Mouse (Mus musculus): ENCODE results near the gene Scaf8.
"Not testable (repeated sequence)": the region's sequence is repeated elsewhere in the genome, so short reads cannot be mapped to it uniquely, and the experiment has no call there.

Gene Scaf8

DNA sequence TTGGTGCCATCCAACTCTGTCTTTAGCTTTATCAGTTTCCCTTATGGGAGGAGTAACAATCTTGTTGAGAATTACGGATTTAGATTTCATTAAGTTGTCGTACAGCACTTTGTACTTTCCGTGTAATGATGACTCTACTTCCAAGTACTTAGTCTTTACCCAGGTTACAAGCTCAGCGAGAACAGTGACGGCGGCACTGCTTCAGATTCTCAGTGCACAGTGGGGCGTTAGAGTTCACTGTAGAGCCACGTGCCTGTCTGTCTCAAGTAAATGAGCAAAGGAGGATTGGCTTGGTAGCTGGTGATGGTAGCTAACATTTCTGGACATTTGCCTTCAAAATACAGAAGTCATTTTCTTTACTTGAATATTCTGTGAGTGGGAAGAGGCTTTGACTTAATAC is 6.2 kb downstream of the Scaf8 start:
- DNase-seq = not testable (repeated sequence)

DNA sequence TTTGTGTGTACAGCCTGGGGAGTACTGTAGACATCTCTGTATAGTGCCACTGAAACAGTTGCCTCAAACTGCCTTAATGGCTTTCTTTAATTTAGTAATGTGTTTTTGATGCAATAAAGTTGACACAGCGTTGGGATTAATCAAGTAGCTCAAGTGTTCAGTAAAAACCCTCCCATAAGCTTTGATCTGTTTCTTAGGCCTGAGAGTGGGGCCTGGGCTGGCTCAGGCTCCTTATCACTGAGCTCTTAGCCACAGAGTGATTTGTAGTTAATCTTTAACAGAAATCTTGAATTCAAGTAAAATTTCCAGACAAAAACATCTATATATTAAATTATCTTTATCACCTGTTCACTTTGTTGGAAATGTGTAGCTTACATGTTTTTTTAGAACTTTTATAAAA is 8.8 kb downstream of the Scaf8 start:
- DNase-seq = not testable (repeated sequence)

DNA sequence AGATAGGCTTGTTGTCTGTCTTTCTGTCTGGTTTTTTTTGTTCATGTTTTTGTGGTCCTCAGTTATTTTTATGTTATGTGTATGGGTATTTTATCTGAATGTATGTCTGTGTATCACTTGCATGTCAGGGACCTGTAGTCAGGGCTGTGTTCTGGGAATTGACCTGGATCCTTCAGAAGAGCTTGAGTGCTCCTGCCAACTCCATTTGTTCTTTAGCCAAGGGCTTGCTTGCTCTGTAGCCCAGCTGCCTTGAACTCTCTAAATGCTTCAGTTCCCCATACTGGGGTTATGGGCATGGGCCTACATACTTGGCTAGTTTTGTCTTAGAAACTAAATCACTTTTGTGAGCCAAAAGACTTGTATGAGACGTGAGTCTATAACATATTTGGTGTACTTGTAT is 13.9 kb downstream of the Scaf8 start:
- no peak for DNase-seq

DNA sequence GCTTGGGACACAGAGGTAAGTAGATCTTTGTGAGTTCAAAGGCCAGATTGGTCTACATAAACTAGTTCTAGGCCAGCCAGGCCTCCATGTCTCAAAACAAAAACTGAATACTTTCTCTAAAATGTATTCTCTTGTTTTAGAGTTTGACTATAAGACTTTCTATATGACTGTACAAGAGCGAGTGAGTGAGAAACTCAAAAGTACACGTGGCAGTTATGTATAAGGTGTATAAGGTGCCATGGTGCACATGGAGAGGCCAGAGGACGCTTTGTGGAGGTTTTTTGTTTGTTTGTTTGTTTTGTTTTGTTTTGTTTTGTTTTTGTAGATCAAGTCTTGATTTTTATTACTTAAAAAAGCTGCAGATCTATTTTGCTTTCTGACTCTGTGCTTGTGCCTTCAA is 15.0 kb downstream of the Scaf8 start:
- DNase-seq = no peak

DNA sequence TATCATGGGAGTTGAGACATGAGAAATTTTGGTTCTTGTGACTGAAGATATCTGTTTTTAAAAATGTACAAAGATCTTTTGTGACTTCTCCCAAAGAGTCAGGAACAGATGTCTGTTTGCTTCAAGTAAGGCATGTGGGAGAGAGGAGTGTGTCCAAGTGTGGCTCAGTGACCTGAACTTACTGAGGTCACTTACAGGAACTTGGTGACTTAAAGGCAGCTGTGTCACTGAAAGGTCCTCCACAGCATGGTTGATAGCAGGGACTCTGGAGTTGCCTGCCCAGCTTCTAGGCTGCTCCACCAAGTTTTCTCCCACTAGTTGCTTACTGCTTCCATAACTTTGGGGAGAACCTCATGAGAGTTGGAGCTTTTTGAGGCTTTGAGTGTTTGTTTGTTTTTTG is 20.6 kb downstream of the Scaf8 start:
- no peak for DNase-seq

DNA sequence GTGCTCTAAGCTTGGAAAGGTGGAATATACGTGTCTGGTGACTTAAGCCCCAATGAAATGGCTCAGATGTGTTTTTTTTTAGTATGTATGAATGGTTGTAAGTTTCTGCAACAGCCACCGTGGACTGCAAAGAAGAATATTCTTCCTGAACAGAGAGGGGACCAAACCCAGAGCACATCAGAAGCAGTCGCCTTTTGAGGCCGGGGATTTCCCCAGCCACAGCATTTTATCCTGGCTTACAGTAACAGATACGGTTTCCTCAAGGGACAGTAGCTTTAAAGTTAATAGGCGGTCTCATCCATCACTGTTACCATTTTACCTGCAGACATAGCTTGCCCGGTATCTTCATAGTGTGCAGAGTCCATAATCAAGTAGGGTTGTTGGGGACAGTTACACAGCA is 21.4 kb downstream of the Scaf8 start:
- no peak for DNase-seq

DNA sequence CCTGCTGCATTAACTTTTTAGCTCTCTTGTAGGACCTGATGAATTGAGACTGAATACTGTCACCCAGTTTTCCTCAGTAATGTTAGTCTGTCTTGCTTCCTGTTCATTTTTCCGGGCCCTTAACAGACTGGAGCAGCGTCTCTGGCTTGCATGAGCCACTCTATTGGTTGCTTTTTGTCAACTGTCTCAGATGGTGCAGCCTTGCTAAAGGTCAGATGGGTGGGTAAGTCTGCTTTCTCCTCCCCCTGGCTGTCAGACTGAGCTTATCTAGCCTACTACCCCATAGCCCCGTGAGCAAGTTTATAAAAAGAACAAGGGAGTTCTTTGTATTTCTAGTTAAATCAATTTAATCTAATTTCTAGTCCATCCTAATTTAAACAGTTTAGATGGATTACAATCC is 23.6 kb downstream of the Scaf8 start:
- no peak for DNase-seq

DNA sequence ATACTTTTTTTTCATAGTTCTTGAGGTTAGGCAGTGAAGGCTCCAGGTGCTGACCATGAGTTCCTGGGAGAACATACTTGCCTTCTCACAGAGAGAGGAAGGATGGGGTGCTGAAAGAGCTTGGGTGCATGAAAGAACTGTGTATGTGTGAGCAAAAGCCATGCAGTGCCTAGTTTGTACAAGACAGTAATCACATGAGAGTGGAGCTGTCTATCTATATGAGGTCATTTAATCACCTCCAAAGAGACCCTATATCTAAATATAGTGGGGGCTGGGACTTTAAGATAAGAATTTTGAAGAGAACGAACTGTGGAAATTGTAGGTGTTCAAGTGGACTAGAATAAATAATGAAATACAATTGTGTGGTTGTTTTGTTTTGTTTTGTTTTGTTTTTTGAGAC is 25.3 kb downstream of the Scaf8 start:
- DNase-seq = no peak

DNA sequence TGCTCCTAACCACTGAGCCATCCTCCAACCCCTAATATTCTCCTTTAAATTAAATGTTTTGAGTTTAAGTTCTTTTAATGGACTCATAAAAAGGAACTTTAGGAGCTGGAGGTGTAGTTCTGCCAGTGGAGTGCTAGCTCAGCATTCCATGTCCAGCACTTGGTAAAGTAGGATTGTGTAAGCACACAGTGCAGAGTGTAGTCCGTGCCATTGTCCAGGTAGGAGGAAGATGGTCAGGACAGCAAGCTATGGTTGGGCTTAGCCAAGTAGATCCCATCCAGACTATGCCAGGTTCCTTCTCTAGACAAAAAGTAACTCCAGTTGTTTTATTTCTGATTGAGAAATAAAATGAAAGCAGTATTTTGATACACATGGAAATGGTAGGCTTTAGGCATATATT is 34.1 kb downstream of the Scaf8 start:
- DNase-seq = no peak

DNA sequence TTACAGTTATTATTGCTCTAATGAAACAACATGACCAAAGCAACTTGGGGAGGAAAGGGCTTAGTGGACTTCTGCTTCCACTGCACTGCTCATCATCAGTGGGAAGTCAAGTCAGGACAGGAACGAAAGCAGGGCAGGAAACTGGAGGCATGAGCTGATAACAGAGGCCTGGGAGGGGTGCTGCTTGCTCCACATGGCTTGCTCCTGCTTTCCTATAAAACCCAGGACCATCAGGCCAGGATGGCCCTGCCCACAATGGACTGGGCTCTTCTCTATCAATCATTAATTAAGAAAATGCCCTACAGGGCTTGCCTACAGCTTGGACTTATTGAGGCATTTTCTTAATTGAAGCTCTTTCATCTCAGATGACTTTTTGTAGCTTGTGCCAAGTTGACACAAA is 34.8 kb downstream of the Scaf8 start:
- no peak for DNase-seq

DNA sequence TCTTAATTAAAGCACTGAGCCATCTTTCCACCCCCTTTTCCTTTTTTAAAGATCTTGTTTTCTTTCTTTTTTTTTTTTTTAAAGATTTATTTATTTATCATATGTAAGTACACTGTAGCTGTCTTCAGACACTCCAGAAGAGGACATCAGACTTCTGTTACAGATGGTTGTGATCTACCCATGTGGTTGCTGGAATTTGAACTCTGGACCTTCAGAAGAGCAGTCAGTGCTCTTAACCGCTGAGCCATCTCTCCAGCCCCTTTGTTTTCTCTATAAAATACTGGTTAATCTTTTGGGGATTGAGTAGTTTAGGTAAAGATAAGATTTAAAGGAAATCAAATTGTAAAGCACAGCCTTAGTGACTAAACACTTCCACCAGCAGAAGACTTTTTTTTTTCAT is 35.9 kb downstream of the Scaf8 start:
- not testable (repeated sequence) for DNase-seq

DNA sequence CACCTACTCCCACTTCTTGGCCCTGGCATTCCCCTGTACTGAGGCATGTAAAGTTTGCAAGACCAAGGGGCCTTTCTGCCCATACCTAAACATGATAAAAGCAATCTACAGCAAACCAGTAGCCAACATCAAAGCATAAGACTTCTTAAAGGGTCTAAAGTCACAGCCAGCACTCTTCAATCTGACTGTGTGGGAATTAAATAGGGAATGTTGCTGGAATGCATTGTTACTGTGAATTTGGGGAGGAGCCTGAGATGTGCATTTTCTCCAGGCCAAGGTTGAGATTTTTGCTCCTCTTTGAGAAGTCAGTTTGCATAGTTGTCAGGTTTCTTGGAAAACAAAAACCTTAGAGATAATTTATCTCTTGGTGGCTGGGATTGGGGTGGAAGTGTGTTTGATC is 36.4 kb downstream of the Scaf8 start:
- no peak for DNase-seq

DNA sequence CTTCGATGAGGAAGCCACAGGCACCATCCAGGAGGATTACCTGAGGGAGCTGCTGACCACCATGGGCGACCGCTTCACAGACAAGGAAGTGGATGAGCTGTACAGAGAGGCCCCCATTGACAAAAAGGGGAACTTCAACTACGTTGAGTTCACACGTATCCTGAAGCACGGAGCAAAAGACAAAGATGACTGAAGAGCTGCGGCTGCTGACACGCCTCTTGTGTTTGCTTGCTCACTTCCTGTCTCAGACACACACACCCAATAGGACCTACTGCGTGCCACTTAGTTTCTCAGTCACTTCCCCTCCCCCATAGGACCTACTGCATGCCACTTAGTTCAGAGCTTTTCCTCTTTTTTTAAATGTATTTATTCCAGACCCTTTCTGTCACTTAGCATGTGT is 41.4 kb downstream of the Scaf8 start:
- peak; percentile 6 to 25 for DNase-seq

DNA sequence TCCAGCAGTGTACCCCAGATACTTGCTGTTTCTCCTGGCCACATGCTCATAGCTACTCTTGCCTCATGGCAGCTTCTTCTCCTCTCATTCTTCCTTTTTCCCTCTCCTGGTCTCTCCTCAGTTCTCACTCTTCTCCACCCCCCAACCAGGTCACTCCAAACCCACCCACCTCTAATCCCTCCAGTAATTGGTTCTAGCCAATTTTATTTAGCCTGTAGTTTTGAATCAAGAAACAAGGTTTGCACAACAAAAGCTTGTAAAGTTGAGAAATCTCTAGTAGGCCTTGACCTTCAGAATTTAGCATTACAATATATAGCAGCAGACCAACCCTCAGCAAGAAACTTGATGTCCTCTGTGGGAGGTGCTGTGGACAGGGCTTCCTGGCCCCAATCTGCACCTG is 42.2 kb downstream of the Scaf8 start:
- no peak for DNase-seq

DNA sequence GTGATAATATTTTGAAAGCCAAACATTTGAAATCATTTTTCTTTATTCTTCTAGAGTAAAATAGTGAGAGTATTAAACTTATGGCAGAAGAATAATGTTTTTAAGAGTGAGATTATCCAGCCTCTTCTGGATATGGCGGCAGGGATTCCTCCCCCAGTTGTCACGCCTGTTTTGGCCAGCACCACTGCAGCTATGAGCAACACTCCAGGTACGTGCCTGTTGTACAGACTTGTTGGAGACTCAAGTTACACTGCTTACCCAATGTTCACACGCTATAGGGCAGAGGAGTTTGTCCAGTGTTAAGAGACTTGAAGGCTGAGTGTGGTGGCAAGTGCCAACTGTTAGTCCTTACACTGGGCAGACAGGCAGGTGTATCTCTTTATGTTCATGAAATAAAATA is 48.1 kb downstream of the Scaf8 start:
- no peak for DNase-seq

DNA sequence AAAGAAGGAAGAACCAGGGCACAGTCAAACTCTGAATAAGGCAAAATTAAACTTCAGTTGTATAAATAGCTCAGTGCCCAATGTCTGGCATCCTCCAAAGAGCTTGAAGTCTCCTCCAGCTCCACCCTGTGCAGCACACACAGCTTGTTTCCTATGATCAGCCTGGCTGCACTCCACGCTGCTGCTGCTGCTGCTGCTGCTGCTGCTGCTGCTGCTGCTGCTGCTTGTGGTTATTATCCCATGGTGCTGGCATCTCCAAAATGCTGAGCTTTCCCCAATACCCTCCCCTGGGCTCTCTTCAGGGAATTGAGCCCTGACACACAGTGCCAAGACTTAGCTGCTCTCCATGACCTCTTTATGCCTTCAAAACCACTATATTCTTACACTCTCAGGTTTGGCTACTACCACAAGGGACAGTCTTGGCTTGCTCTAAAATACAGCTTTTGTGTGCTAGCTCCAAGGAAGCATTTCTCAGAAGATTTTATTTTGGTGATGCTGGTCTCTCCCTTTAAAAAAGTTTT is 65.7 kb downstream of the Scaf8 start:
- DNase-seq = not testable (repeated sequence)

DNA sequence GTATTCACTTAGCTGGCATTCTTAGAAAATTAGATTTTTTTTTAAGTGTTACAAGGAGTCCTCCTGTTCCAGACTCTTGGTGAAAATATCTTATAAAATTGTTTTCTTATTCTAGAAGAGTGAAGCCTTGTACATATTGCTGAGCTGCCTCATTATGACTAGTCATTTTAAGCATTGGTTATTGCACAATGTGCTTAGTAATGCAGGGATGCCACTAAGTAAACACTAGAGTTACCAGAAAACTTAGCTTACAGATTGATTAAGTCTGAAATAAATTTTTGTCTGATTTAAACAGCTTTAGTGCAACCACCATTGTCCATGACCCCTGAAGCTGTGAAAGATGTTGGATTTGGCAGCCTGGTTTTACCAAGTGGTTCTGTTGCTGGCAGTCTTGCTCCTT is 80.7 kb downstream of the Scaf8 start:
- DNase-seq = not testable (repeated sequence)

DNA sequence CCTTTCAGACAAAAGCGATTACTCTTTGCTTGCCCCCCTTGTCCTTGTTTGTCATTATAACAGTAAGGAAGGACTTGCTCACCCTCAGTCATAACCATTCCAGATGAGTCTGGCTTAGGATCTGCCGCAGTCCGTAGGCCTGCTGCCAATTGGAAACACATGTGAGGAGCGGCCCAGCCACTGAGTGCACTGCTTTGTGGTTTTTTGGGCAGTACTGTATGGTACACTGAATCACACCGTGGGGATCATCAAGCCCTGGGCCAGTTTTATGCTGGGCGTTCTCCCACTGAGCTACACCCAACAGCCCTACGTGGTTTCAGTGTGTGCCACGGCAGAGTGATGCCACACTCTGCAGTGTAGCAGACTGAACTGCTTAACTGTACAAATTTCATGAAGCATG is 85.6 kb downstream of the Scaf8 start:
- DNase-seq = no peak

DNA sequence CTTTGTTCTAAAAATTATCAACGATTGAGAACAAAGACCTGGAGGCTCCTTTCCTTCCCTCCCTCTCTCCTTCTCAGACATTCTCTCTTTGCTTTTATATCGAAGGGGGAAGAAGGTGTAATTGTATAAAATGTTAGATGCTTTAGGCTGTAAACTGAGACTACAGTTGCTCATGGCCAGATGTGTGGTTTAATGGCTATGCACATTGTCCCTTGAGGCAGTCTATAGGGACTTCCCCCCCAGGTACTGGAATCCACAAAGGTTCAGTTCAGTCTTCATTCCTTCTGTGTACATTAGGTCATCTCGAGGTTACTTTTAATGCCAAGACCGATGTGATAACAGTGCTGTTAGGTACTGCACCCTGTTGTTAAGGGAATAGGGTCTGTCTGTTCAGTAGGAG is 89.1 kb downstream of the Scaf8 start:
- no peak for DNase-seq

DNA sequence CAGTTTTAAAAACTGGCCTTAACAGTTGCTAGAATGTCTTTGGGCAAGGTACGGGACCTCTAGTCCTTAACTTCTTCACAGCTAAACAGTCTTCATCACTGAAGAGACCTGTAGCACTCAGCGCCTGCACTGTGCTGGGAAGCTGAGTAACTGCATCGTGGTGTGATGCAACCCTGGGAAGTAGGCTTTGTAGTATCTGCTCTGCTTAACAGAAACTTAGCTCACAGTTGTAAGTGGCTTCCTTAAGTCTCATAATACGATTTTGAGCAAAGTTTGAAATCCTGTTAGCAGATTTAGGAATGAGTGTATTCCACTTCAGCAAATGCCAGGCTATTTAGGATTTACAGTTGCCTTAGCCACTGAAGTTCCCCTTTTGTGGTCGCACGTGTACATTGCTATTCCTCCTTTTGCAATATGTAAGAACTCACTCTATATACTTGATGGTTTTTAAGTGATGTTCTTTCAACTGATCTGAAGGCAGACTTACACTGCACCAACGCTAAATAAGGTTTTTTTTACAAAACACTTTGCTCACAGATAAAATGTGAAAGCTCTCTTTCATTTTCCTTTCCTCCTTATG is 90.1 kb downstream of the Scaf8 start:
- DNase-seq = no peak

DNA sequence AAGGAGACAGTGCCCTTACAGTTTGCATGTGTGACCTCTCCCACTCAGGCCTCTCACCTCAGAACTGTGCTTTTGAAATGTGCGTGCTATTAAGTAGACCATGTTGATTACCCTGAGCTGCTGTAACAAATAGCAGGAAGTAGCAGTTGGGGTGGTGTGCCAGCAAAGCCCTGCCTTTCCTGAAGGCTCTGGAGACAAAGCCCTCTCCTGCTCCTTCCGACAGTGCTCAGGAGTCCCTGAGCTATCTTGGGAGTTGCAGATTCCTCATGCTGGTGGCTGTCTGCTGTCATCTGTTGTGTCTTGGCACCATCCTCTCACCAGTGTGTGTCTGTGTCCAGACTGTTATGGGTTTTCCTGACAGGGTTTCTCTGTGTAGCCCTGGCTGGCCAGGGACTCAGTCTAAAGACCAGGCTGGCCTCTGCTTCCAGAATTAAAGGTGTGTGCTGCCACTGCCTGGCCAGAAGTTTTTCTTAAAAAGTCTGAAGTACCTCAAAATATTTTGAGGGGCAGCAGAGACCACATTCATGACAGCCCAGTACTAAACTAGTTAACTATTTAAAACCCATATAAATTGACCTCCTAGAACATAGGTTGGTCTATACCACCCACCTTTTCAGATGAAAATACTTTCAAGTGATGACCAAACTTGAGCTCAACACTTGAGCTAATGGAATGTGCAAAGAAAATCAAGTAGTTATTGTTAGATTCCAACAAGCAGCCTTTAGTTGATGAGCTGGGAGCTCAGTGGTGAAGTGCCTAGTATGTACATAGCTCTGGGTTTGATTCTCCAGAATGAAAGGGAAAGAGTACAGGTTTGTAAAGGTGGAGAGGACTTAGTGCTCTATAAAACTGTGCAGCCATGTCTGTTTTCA is 92.0 kb downstream of the Scaf8 start:
- no peak for DNase-seq

DNA sequence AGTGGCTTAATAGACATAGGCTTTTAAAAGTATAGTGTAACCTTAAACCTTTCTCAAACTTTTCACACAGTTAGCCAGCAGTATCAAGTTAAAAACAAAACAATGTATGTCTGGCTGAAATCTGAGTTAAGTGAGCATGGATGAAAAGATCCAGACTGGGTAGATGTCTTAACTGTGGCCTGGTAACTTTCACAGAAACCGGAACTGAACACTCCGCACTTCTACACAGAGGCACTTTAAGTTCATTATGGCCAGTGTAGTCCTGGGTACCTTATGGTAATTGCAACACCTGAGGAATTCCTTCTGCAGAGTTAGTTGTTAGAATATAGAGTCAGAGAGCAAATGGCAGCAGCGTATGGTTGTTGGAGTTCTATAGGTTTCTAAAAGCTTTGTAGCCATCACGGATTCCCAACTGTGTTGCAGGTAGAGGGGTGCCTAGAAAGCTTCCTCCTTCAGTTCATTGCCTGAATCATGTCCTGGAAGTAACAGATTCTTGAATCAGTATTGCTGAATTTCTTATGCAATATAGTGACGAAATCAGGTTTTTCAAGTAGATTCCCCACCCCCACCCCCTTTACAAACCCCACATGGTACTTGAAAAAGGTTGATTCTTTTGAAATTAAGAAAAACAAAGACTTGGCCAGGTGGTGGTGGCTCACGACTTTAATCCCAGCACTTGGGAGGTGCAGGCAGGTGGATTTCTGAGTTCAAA is 92.9 kb downstream of the Scaf8 start:
- no peak for DNase-seq

DNA sequence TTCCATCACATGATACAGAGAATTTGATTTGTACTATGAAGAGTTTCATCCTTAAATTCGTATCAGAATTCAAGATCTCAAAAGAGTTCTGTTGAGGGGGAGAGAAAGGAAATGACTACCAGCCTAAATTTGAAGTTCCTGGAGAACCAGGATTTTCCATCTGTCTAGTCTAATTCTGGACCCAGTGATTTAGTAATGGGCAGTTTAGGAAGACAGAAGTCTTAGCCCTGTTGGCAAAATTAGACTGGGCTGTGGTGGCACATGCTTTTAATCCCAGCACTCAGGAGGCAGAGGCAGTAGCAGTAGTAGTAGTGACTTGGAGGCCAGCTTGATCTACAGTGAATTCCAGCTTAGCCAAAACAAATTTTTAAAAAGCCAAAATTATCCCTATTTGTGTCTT is 93.7 kb downstream of the Scaf8 start:
- DNase-seq = no peak

DNA sequence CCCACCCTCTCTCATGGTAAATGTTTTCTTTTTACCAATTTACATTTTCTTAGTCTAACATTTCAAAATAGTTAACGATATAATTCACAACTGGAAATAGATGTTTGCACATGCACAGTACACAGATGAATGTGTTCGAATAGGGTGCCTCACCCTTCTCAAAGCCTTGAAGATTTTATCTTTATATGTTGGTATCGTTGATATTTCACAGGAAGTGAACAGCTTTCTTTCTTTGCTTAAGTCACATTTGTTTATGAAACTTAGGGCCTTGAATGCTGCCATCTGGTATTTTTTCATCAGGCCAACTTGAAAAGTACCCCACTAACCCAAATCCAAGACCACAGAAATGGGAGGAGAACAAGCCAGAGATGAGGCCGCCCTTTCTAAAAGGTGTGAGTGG is 94.8 kb downstream of the Scaf8 start:
- DNase-seq = no peak
